Mouse (Mus musculus) CH12.LX (cell line): Measurements from ENCODE around the gene Lsm5.

Source experiments
- CHD2 ChIP-seq: IDR thresholded peaks from 2 replicates; pipeline ENCODE4 v1.6.1; 2011; ENCODE audit warnings: low read length, improper control_type of control experiment
- CTCF ChIP-seq, 2 experiments: IDR thresholded peaks in 1 of 2; conservative IDR thresholded peaks in 1 of 2; 2 replicates each; pipeline ENCODE4 v1.5.1; 2011 to 2012; ENCODE audit warnings: low read depth in 2 of 2, low read length in 2 of 2, improper control_type of control experiment in 1 of 2, inconsistent platforms in 1 of 2, mild to moderate bottlenecking in 1 of 2, moderate library complexity in 1 of 2
- E2F4 ChIP-seq: IDR thresholded peaks from 2 replicates; pipeline ENCODE4 v1.6.1; 2011; ENCODE audit warnings: low read depth, low read length, improper control_type of control experiment; ENCODE audit not compliant: insufficient replicate concordance
- EP300 ChIP-seq: IDR thresholded peaks from 2 replicates; pipeline ENCODE4 v1.6.1; 2011; ENCODE audit warnings: low read length, improper control_type of control experiment
- ETS1 ChIP-seq: conservative IDR thresholded peaks from 2 replicates; pipeline ENCODE4 v1.6.1; 2012; ENCODE audit warnings: low read depth, mild to moderate bottlenecking, inconsistent platforms, low read length, improper control_type of control experiment, moderate library complexity
- MAFK ChIP-seq: IDR thresholded peaks from 2 replicates; pipeline ENCODE4 v1.6.1; 2011; ENCODE audit warnings: low read length, improper control_type of control experiment; ENCODE audit not compliant: insufficient replicate concordance
- MYC ChIP-seq: IDR thresholded peaks from 2 replicates; pipeline ENCODE4 v1.6.1; 2011; ENCODE audit warnings: low read depth, mild to moderate bottlenecking, improper control_type of control experiment, low read length
- PAX5 ChIP-seq: IDR thresholded peaks from 2 replicates; pipeline ENCODE4 v1.6.1; 2012; ENCODE audit warnings: low read length, inconsistent platforms, mixed read lengths
- POLR2A ChIP-seq: IDR thresholded peaks from 2 replicates; pipeline ENCODE4 v1.6.1; 2011; ENCODE audit warnings: low read depth, mild to moderate bottlenecking, improper control_type of control experiment, low read length
- RCOR1 ChIP-seq: conservative IDR thresholded peaks from 2 replicates; pipeline ENCODE4 v1.6.1; 2012; ENCODE audit warnings: low read depth, mild to moderate bottlenecking, inconsistent platforms, low read length, improper control_type of control experiment
- TCF12 ChIP-seq: IDR thresholded peaks from 2 replicates; pipeline ENCODE4 v1.6.1; 2014; ENCODE audit warnings: low read depth, mild to moderate bottlenecking, inconsistent platforms, low read length, improper control_type of control experiment
- USF1 ChIP-seq: IDR thresholded peaks from 2 replicates; pipeline ENCODE4 v1.6.1; 2014; ENCODE audit warnings: low read depth, mild to moderate bottlenecking, inconsistent platforms, low read length, improper control_type of control experiment

DNA sequence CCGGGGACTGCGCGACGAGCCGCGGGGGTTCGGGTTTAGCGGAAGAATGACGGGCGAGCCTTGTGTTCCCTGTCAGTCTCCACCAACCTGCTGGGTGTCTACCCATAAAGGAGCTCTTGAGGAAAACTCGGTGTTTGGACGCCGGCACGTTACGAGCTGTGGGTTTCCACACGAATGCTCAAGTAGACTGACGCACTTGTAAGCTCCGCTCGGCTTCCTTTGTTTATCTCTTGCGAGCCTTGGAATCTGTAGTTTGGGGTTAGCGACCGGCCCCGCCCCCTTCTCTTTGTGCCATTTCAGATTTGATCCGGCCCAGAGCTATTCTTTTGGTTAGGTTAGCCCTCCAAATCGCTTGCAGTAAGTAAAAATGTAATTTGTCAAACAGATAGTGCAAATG, 10.8 kb upstream of the Lsm5 start:
- TF ChIP-seq MAFK = no peak
- TF ChIP-seq CTCF (conservative IDR thresholded peaks at IDR 0.05 in 1 of 2, IDR thresholded peaks at IDR 0.05 in 1 of 2; ENCODE audit: low read depth in 2 of 2, low read length in 2 of 2) = no peak
- no peak for TF ChIP-seq E2F4
- no peak for TF ChIP-seq TCF12
- TF ChIP-seq PAX5 = no peak
- no peak for TF ChIP-seq USF1
- no peak for TF ChIP-seq POLR2A
- no peak for TF ChIP-seq EP300
- TF ChIP-seq MYC = no peak
- TF ChIP-seq CHD2 = no peak
- no peak for TF ChIP-seq ETS1
- no peak for TF ChIP-seq RCOR1
